Mouse (Mus musculus): ENCODE results near the gene Cct4.

Gene Cct4

GRCm38 (mm10) chr11:22990393-22991126 is at the start of gene Cct4:
Gene Cct4, plus strand, starts transcription at chr11:22990519.
- peak; percentile 92 for DNase-seq (ENCODE audit: low read depth, low spot score)

GRCm38 (mm10) chr11:22949101-22949500 is 41.2 kb upstream of the Cct4 start:
- no peak for DNase-seq (ENCODE audit: low read depth, low spot score)

- DNase-seq (ENCODE audit: low read depth, low spot score), result peak; percentile 41
These were observed 40.2 kb upstream of the Cct4 start for GRCm38 (mm10) chr11:22950131-22950530.

- no peak for DNase-seq (ENCODE audit: low read depth, low spot score)
These were observed 37.7 kb upstream of the Cct4 start for GRCm38 (mm10) chr11:22952668-22953067.

GRCm38 (mm10) chr11:22956346-22956745 is 34.0 kb upstream of the Cct4 start:
- DNase-seq (ENCODE audit: low read depth, low spot score), result no peak

GRCm38 (mm10) chr11:22956830-22957229 is 33.5 kb upstream of the Cct4 start:
- peak; percentile 77 for DNase-seq (ENCODE audit: low read depth, low spot score)

- peak; percentile 62 for DNase-seq (ENCODE audit: low read depth, low spot score)
These were observed 32.4 kb upstream of the Cct4 start for GRCm38 (mm10) chr11:22957791-22958374.

- no peak for DNase-seq (ENCODE audit: low read depth, low spot score)
These were observed 28.2 kb upstream of the Cct4 start for GRCm38 (mm10) chr11:22962101-22962500.

GRCm38 (mm10) chr11:22964401-22964800 is 25.9 kb upstream of the Cct4 start:
- DNase-seq (ENCODE audit: low read depth, low spot score), result no peak

GRCm38 (mm10) chr11:22965503-22965902 is 24.8 kb upstream of the Cct4 start:
- peak; percentile 59 for DNase-seq (ENCODE audit: low read depth, low spot score)

GRCm38 (mm10) chr11:22969486-22969885 is 20.8 kb upstream of the Cct4 start:
- peak; percentile 69 for DNase-seq (ENCODE audit: low read depth, low spot score)

GRCm38 (mm10) chr11:22970546-22970945 is 19.8 kb upstream of the Cct4 start:
- no peak for DNase-seq (ENCODE audit: low read depth, low spot score)

GRCm38 (mm10) chr11:22971835-22972709 is 18.2 kb upstream of the Cct4 start, which contains the start of gene Zrsr1:
Gene Zrsr1, plus strand, starts transcription at chr11:22972005.
- peak; percentile 89 for DNase-seq (ENCODE audit: low read depth, low spot score)

GRCm38 (mm10) chr11:22972746-22973526 is 17.4 kb upstream of the Cct4 start:
- DNase-seq (ENCODE audit: low read depth, low spot score), result peak; percentile 90

- peak; percentile 20 for DNase-seq (ENCODE audit: low read depth, low spot score)
These were observed 16.7 kb upstream of the Cct4 start for GRCm38 (mm10) chr11:22973599-22973998.

GRCm38 (mm10) chr11:22978215-22978614 is 12.1 kb upstream of the Cct4 start:
- DNase-seq (ENCODE audit: low read depth, low spot score), result no peak

GRCm38 (mm10) chr11:22978711-22979110 is 11.6 kb upstream of the Cct4 start:
- DNase-seq (ENCODE audit: low read depth, low spot score), result no peak

GRCm38 (mm10) chr11:22979221-22979620 is 11.1 kb upstream of the Cct4 start:
- DNase-seq (ENCODE audit: low read depth, low spot score), result no peak

GRCm38 (mm10) chr11:22981041-22981440 is 9.3 kb upstream of the Cct4 start:
- DNase-seq (ENCODE audit: low read depth, low spot score), result no peak

- DNase-seq (ENCODE audit: low read depth, low spot score), result no peak
These were observed 8.8 kb upstream of the Cct4 start for GRCm38 (mm10) chr11:22981543-22981950.

- DNase-seq (ENCODE audit: low read depth, low spot score), result peak; percentile 96
These were observed 8.1 kb upstream of the Cct4 start, which contains the start of the genes Gm28048 and Commd1 for GRCm38 (mm10) chr11:22981984-22982757. Gene Gm28048, minus strand, starts transcription at chr11:22982090. Gene Commd1, minus strand, starts transcription at chr11:22982382.
